Mouse (Mus musculus) urinary bladder, postnatal 25 days (tissue): ENCODE data around the gene Megf11.
"Not testable (repeated sequence)": the region's sequence is repeated elsewhere in the genome, so short reads cannot be mapped to it uniquely, and the experiment has no call there.

ENCODE experiments used
- DNase-seq: peaks from one replicate; pipeline ENCODE4 v3.0.0; 2022; ENCODE audit warnings: low spot score

Gene Megf11

DNA sequence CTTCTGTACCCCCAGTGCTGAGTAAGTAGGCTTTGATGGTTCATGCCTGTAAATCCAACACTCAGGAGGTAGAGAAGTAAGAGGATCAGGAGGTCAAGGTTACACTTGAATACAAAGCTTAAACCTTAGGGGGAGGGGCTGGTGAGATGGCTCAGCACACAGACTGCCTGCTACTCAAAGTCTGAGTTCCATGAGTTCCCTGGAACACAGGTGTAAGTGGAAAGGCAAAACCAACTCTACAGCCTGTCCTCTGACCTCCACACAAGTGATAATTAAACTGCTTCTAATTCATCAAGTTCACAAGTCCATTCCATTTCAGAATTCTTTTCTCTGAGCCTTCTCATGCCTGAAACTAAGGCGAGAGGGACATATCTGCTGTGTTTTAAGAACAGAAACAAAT lies 265.8 kb downstream of the Megf11 start:
- DNase-seq, result no peak

DNA sequence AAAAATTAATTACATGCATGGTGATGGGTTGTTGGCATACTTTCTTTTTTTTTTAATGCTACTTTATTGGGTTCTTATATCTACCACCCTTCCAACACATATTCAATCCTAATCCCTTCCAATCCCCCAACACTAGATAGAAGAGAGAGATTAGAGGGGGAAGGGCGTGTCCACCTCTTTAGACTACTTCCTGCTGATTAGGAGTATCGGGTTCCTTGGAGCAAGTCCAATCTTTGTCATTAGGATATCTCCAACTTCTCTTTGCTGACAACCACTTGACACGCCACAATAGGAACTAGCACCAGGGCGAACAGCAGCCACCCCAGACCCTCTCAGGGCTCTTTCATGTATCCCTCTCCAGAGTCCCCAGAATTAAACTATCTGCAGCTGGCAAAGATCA lies 266.3 kb downstream of the Megf11 start:
- no peak for DNase-seq

DNA sequence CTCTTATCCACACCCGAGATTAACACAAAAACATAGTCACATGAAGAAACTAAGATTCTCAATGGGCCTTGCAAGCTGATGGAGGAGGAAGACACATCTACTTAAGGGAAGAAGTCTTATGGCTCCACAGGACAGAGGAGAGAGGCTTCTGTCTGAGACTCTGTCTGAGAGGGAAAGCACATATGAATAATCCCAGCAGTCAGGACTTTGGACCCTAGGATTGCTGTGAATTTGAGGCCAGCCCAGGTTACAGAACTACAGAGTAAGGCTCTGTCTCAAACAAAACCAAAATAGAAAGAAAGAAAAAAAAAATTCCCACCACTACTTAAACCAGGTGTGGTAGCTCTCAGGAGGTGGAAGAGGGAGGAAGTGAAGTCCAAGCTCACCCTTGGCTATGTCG lies 266.7 kb downstream of the Megf11 start:
- no peak for DNase-seq

DNA sequence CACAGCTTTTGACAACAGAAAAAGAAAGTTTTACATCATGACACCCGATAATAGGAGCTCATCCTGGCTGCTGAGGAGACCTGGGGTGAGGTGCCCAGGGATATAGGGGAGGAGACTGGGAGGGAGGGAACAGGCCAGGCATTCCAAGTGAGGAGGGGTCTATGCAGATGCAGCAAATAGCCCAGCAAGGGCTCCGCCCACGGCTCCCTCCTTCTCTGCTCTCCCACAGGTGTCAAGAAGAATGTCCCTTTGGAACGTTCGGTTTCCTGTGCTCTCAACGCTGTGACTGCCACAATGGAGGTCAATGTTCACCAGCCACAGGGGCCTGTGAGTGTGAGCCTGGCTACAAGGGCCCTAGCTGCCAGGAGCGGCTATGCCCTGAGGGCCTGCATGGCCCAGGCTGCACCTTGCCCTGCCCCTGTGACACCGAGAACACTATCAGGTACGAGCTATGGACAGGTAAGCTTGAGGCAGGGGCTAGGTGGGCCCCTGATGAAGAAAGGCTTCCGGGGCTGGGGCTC lies 267.5 kb downstream of the Megf11 start:
- no peak for DNase-seq

DNA sequence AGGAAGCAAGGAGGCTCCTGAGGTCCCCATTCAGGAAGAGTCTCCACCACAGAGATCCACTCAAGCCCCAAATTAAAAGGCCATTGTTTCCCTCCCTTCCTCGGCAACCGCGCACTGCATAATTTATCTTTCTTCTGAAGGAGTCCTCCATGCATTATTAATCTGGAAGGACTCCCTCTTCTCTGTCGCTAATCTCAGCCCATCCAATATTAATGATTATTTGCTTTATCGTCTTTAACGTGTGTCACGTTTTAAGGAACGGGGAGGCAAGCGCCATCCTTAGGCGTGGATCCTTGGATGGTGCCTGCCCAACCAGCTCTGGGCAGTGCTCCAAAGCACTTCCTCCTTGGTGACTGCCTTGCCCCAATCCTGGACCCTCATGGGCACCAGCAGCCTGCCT lies 269.3 kb downstream of the Megf11 start:
- DNase-seq, result no peak

DNA sequence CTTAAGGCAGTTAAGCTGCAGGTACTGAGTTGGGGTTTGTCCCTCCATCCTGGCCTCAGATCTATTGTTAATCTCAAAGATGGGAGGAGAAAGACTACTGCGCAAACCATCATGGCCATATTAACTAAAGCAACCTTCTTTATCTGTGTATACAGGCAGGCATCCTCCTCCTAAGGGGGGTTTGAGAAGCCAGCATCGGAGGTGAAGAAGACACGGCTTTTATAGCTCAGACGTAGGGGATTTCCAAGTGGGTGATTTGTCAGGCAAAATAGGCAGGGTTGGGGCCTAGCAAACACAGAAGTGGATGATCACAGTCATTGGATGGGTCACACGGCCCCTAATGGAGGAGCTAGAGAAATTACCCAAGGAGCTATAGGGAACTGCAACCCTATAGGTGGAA lies 271.2 kb downstream of the Megf11 start:
- no peak for DNase-seq

DNA sequence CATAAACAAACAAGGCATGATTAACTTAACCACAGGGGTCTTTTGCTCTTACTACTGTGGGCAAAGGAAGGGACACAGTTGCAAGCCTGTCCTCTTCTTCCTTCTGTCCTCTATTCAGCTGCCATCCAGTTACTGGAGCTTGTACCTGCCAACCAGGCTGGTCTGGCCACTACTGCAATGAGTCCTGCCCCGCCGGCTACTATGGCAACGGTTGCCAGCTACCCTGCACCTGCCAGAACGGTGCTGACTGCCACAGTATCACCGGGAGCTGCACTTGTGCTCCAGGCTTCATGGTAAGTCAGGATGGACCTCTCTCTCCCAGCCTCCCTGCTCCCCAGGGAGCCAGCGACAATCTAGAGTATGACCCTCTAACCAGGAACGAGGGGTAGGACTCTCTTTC lies 274.8 kb downstream of the Megf11 start:
- DNase-seq, result no peak

DNA sequence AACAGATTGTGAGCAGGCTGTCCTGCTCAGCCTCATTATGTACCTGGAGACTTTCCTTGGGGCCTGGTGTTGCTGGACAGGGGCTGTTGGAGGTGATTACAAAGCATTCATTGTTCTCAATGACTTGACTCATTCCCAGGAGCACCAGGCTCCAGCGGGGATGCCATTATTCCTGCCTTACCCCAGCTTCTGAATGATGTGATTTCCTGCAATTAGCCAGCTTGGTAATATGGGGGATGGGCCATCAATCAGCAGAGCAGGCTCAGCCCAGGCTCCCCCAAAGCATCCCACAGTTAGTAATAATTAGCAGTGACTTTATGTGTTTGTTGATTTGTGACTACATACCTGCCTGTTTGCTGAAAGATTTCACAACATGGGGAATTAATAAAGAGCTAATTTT lies 279.2 kb downstream of the Megf11 start:
- DNase-seq, result no peak

DNA sequence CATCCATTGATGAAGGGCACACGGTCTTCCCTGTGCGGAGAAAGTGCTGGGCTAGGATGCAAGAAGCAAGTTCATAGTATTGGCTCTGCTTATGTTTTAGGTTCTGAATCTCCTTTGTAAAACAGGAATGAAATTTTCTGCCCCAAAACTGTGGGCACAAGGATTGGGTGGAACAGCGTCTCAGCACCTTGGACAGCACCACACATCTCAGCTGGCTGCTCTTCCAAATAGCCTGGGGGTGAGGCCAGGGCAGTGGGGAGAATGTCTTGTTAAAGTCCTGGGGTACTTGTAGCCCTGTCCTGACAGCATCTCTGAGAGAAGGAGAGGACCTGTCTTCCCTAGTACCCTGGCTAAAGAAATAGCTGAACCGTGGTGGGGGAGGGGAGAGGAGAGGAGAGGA lies 281.1 kb downstream of the Megf11 start:
- DNase-seq, result no peak

DNA sequence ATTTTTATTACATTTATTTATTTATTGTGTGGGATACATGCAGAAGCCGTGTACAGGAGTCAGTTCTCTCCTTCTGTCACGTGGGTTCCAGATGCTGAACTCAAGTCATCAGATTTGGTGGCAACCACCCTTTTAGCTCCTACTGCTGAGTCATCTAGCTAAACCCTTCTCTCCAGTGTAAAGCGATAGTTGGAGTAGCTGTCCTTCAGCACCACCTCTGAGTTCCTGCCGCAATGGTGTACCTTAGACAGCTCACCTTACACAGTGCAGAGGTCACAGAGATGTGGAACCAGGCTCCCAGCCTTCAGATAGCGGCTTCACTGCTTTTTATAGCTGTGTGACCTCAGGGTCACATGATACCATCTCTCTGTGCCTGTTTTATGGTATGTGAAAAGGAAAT lies 282.1 kb downstream of the Megf11 start:
- DNase-seq, result no peak

DNA sequence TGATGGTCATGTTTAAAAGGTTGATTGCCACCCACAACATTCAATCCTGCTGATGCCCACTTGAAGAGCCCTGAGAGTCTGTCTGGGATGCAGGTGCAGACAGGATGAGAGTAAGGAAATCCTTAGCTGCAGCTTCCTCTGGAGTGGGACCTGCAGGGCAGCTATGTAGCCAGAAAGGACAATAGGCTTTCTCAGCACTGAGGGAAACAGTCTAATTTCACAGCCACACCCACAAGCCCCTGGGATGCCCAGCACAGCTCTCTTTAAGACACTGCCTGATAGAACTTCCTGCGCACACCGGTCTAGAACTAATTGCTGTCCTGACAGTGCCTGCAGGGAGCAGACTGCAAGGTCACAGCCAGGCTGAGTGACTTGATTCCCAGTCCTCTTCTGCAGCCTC lies 282.6 kb downstream of the Megf11 start:
- DNase-seq, result no peak

DNA sequence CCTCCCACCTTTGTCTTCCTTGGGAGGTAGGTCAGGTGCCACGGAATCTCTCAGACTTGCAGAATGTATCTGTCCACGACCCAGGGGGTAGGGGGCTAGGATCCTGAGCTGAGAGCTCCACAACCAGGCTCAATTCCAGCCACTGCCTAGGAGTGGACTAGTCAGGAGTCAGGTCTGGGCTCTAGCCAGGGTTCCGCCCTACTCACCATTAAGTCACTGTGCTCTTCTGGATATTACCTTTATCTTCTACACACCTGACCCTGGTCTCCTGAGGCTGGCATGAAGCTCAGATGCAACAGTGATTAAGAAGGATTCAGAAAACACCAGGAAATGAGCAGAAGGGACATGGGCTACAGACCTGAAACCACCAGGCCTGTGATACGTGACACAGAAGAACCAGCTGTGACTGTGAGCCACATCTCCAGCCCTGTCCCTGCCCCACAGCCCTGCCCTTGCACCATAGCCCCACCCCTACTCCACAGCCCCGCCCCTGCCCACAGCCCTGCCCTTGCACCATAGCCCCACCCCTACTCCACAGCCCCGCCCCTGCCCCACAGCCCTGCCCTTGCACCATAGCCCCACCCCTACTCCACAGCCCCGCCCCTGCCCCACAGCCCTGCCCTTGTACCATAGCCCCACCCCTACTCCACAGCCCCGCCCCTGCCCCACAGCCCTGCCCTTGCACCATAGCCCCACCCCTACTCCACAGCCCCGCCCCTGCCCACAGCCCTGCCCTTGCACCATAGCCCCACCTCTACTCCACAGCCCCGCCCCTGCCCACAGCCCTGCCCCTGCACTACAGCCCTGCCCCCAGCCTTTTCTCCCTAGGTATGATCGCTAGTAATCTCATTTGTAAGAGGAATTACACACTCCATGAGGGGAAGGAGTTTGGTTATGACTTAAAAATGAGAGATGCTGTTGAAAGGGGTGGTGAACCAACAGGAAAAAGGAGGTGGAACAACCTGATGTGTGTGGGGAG lies 286.2 kb downstream of the Megf11 start:
- not testable (repeated sequence) for DNase-seq

DNA sequence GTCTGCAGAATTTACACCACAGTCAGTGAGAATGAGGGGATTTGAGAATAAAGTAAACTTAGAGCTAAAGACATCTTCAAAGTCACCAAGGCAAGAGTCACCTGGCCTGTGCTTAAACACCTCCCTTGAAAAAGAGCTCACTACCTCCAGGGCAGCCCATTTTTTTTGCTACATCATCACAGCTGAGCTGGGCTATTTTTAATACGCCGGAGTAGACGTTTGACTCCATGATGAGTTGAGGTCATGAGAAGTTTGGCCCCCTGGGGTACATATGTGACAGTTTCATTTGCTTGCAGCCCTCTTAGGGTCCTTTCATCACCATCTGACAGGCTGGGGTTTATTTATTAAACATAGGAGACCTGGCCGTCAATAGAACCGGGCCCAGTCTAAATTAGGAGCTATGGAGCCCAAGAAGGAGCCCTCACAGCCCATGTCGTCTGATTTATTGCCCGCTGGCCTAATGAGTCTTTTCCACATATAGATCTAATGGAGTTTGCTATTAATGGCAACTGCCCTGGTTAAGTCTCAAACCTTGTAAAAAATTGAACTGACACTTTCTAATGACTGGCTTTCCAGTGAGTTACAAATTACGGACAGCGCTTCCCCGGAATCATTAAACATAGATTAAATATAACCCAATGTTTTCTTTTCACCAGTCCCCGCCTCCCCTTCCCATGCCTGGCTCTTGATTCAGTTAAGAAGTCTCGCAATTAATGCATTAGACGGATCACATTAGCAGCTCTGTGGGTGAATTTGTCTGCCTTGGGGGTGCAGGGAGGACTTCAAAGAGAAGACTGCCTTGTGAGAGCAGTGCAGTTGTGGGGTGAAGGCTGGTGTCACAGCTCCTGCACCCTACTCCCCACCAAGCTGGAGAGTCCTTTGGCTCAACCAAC lies 301.9 kb downstream of the Megf11 start:
- no peak for DNase-seq

DNA sequence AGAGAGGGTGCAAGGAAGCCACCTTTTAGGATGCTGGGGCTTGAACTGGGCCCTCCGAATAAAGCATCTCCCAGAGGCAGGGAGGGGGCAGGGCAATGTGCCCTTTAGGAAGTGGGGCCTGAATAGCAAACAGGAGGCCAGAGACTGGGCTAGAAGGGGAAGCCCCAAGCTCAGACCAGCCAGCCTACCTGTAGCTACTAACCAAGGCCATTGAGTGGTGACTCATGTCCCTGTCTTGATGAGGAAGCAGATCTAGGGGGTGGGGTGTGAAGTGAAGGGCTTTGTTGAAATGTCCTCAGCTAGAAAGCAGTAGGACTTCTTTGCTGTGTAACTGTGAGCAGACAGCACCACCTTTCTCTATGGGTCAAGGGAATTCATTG lies 302.6 kb downstream of the Megf11 start:
- no peak for DNase-seq

DNA sequence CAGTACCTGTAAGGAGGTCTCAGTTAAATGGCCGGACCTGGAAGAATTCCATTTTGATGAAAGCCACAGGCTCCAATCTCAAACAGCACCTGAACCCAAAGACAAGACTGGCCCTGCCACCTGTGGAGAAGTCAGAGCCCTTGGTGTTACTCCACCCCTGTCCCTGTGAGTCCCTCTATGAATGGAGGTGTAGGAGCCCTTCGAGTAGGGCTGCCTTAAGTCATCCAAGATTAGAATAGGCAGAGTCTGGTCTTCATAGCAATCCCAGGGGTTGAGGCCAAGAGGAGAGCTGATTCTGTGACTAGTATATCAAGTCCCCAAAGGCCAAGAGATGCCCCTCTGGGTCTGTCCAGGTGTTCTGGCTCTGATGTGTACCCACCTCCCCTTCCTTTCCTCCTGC lies 305.3 kb downstream of the Megf11 start:
- no peak for DNase-seq

DNA sequence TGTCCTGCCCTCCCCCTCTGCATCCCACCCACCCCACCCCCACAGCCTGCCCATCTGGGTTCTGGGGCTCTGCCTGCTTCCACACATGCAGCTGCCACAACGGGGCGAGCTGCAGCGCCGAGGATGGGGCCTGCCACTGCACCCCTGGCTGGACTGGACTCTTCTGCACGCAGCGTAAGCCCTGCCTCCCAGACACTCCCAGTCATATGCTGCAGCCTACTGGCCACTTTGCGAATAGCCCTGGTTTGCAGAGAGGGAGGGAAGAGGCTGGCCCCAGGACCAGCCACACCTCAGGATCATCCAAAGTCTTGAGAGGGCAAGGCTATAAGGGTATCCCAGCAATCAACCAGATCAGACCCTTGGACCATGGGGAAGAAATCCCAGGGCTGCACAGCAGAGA lies 305.8 kb downstream of the Megf11 start:
- peak; percentile 33 for DNase-seq

DNA sequence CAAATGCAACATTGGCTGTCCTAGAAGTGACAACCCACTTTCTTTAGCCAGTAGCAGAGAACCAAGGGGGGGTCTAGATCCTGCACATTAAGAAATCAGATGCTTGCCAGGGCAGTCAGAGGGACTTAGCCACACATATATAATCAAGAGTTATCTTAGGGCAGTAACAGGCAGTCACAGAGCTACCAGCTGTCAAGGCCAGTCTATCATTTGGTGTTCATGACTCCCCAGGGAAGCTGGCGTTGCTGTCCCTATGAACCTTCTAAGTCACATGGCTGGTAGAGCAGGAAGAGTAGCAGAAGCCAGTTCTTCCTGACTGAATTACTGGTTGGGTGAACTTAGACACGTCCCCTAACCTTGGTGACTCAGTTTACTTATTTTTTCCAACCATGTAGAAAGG lies 307.7 kb downstream of the Megf11 start:
- no peak for DNase-seq

DNA sequence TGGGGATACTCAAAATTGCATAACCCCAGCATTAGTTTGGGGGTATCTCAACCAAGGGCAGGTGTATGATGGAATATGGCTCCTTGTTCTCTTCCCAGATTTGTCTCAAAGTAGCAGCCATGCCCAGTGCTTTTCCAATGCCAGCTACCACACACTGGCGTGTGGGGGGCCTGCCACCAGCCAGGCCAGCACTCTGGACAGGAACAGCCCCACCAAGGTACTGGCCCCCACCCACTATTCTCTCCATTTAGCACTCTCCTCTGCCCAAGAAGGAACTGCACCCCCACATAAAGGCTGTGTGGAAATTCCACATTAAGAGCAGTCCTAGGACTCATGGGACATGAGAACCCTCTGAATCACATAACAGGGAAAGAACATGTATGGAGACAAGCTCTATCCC lies 309.8 kb downstream of the Megf11 start:
- no peak for DNase-seq

DNA sequence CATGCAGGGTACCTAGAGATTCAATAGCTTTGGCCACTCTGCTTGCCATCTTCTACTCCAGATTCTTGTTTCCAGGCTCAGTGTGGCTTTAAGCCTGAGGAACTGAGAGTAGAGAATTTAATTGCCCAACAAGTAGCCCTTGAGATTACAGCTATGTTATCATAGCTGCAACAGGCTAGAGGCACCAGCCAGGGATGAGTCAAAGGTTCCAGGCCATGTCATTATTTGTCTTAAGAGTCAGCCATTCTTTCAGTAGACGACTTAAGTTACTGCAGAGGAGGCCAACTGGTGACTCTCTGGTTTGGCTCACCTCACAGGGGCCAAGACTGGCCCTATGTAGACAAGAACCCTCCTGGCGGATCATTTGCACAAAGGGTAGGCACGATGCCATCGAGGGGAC lies 311.0 kb downstream of the Megf11 start:
- no peak for DNase-seq

DNA sequence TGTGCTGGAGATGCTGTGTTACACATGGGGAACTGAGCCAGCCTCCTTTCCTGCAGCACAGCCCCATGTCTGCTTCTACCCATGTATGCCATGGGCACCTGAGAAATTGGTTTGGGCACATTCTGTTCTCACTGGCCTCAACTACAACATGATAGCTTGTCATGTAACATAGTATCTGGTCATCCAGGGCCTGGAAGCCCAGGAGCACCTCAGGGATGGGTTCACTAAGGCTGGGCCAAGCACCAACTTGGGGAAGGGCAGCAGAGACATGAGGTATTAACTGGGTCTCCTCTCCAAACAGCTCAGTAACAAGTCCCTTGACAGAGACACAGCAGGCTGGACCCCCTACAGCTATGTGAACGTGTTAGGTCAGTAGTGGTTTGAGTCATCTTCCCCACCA lies 311.6 kb downstream of the Megf11 start:
- no peak for DNase-seq

DNA sequence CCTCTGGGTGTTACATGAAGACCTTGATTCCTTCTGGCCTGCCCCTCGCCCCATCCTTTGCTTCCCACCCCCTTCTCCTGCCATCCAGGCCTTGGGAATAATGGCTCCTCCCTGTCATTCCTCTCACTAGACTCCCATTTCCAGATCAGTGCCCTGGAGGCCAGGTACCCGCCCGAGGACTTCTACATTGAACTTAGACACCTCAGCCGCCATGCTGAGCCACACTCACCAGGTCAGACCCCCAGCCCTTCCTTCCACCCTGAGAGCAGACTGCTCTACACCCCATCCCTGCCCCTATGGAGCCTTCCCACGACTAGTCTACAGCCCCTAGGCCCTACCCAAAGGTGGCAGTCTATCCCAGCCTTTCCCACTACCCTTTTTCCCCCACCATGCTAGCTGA lies 312.3 kb downstream of the Megf11 start:
- no peak for DNase-seq

DNA sequence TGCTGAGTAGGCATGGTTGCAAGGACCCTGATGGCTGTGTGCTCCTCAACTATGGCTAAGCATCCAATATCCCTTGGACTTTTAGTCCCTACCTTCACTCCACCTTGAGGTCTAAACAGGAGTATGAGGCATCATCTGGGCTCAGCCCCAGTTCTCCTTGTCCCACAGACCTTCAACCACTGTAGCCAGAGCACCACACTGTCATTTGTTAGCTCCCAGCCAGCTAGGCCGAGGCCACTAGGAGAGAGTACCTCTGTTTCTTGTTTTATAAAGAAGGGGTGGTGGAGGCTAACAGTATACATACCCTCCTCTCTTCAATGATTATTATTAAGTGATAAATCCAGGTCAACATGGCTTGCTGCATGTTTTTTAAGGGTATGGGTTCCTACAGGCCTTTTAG lies 313.2 kb downstream of the Megf11 start:
- DNase-seq, result no peak
